Mouse (Mus musculus) erythroblast, adult 5-6 weeks (primary cell): Measurements from ENCODE around the gene Tmub2. TPM values are rescaled to one million over a fixed set of nuclear protein-coding genes. Genes with fewer than 3 reads are reported as not detected.

ENCODE experiments used
- ATAC-seq: replicated peaks from 2 replicates; pipeline ENCODE4 v1.8.0; 2016; ENCODE audit warnings: moderate number of reproducible peaks, mild to moderate bottlenecking, moderate TSS enrichment, inconsistent platforms; ENCODE audit not compliant: poor library complexity, low FRiP score, severe bottlenecking
- total RNA-seq, 2 experiments: library from RNA; stranded (forward) in 1 of 2; stranded (reverse) in 1 of 2; fragments of 150-400 nt in 1 of 2; fragments of 200-764, 138-1000 nt in 1 of 2; gene quantifications; 2 replicates each; pipeline versions ENCODE4 v1.2.3 to v1.2.4; 2015 to 2017; ENCODE audit warnings: low replicate concordance in 2 of 2

Tmub2 gene
- total RNA-seq, 2 experiments from 2014 or later: 15.9 to 28.0 TPM

DNA sequence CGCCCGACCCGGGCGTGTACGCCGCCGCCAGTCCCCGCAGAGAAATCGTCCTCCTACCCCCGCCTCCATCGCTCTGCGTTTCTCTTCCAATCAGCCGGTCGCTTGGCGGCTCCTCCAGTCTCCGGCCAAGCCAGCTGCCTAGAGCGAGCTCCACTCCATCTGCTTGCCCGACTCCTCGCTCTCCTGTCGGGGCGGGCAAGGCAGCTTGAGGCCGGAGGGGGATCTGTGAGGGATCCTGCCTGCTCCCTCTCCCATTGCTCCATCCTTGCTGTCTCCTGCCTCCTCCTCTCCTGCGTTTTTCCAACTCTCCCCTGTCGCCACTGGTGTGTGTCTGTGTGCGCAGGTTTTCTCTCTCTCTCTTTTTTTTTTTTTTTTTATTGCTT, 34.7 kb downstream of the Tmub2 start, which contains the start of gene Ubtf:
TSS of gene Ubtf (minus strand) at position 333 of the 383 bp plus-strand sequence.
- ATAC-seq: peak; percentile 67

GRCm38 (mm10) chr11:102319941-102320685, 35.4 kb downstream of the Tmub2 start:
- peak; percentile 55 for ATAC-seq

GRCm38 (mm10) chr11:102320686-102321005, 35.9 kb downstream of the Tmub2 start:
- ATAC-seq: no peak

GRCm38 (mm10) chr11:102321931-102322330, 37.2 kb downstream of the Tmub2 start:
- ATAC-seq: no peak

DNA sequence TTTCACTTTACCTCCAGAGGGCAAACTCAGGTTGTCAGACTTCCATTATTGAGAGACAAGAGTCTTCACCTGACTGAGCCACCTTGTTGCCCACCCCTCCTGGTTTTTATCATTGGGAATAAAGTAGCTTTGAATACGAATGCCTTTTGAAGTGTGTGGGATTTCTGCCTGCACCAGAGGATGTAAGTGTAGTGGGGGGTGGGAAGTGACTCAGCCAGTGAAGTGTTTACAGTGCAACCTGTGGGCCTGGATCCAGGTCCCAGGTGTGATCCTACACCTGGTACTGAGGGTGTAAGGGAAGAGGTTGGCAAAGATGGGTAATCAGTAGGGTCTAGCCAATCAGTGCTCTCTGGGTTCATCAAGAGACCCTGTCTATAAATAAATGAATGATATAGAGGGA, 38.8 kb downstream of the Tmub2 start:
- no peak for ATAC-seq

DNA sequence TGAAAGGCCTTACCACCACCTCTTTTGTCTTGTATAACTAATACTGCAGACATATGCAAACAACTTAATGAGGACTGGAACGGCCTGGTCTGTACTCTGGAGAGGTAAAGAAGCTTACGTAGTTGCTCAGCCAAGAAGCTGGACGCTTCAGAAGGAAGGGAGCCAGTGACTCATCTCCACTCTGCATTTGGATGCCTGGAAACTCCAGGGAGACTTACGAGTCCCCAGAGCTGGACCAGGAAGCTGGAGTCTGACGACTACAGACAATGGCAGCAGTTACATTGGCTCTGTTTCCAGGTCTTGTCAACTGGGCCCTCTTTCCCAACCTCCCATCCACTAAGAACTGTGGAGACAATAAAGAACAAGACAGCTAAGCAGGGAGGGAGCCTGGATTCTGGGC, 42.5 kb downstream of the Tmub2 start:
- ATAC-seq: no peak

DNA sequence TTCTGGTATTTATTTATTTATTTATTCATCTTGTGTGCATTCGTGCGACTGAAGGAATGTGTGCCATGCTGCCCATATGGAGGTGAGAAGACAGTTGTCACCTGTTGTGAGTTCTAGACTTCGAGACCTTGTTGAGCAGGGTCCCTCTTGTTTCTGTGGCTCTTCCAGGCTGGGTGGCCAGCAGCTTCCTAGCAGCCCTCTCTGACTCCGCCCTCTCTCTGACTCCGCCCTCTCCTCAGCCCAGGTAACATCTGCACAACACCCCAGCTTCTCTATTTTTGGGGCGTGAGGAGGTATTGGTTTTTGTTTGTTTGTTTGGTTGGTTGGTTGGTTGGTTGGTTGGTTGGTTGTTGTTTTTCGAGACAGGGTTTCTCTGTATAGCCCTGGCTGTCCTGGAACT, 43.1 kb downstream of the Tmub2 start:
- peak; percentile 74 for ATAC-seq

- no peak for ATAC-seq
Observed at GRCm38 (mm10) chr11:102329518-102329917, 44.8 kb downstream of the Tmub2 start.

GRCm38 (mm10) chr11:102330039-102330438, 45.3 kb downstream of the Tmub2 start:
- no peak for ATAC-seq

GRCm38 (mm10) chr11:102331806-102332205, 47.1 kb downstream of the Tmub2 start:
- no peak for ATAC-seq

- no peak for ATAC-seq
Observed at GRCm38 (mm10) chr11:102333061-102333460, 48.3 kb downstream of the Tmub2 start.

GRCm38 (mm10) chr11:102334010-102334409, 49.3 kb downstream of the Tmub2 start:
- ATAC-seq: no peak

DNA sequence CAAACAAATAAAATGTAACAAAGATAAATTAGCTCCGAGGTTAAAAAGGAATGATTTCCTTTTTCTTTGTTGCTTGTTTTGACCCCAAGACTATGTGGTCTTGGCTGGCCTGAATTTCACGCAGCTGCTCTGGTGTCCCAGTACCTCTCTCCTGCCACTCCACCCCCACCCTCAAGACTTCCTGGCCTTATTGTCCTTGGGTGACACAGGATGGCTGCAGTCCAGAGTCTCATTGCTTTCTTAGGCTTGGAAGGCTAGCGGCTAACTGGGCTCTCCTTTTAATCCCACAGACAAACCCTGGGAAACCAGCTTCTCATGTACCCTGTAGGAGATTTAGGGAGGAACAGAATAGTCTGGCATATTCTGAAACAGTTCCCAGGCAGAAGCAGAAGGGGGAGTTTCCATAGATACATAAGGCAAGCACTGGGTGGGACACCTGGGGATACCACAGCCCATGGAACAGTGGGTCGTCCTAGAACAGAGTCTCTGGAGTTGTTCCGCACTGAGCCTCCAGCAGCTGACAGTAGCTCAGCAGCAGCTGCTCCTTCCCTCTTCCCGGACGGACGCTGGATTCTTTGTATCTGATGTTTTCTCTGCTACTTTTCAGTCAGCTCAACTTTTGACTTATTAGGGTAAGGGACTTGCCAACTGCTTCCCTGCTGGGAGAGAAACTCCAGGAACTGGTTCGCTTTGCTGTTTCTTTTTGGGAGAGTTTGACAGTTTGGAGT, 50.4 kb downstream of the Tmub2 start:
- ATAC-seq: no peak

DNA sequence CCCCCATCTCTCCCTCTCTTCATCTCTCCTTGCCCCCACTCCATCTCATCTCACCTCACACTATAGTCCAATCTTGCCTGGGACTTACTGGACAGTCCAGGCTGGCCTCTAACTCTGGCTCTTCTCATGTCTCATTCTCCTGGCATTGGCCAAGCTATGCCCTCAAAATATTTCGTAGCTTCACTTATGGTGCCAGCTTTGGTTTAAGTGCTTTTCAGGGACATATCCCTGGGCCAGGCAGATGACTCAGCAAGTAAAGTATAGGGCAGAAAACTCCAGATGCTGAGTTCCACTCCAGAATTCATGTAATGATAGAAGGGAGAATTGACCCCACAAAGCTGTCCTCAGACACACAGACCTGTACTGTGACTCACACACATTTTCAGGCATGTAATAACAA, 51.5 kb downstream of the Tmub2 start:
- no peak for ATAC-seq

- ATAC-seq: no peak
Observed at GRCm38 (mm10) chr11:102337921-102338320, 53.2 kb downstream of the Tmub2 start.

GRCm38 (mm10) chr11:102338561-102338960, 53.8 kb downstream of the Tmub2 start:
- no peak for ATAC-seq

Other genes with a start within 250 kb of the Tmub2 start
- 2.1 and 7.1 TPM in 2 replicates for gene Cd300lg, start 243.4 kb upstream of the Tmub2 start, total RNA-seq (2015; ENCODE audit: low replicate concordance)
- gene Cd300lg, start 243.4 kb upstream of the Tmub2 start, total RNA-seq (2017; ENCODE audit: low replicate concordance): 0.42 and 0.77 TPM in 2 replicates
- 7.7 and 12.7 TPM in 2 replicates for gene Mpp2, start 196.4 kb upstream of the Tmub2 start, total RNA-seq (2015; ENCODE audit: low replicate concordance)
- 14.2 and 20.6 TPM in 2 replicates for gene Mpp2, start 196.4 kb upstream of the Tmub2 start, total RNA-seq (2017; ENCODE audit: low replicate concordance)
- not detected in 2 replicates for gene Ppy, start 183.6 kb upstream of the Tmub2 start, total RNA-seq (2015; ENCODE audit: low replicate concordance)
- gene Ppy, start 183.6 kb upstream of the Tmub2 start, total RNA-seq (2017; ENCODE audit: low replicate concordance): not detected in 2 replicates
- not detected in 2 replicates for gene Pyy, start 177.1 kb upstream of the Tmub2 start, total RNA-seq (2015; ENCODE audit: low replicate concordance)
- gene Pyy, start 177.1 kb upstream of the Tmub2 start, total RNA-seq (2017; ENCODE audit: low replicate concordance): not detected in 2 replicates
- not detected in 2 replicates for gene Nags, start 139.4 kb upstream of the Tmub2 start, total RNA-seq (2015; ENCODE audit: low replicate concordance)
- gene Nags, start 139.4 kb upstream of the Tmub2 start, total RNA-seq (2017; ENCODE audit: low replicate concordance): 0.43 and 1.5 TPM in 2 replicates
- gene Tmem101, start 128.5 kb upstream of the Tmub2 start, total RNA-seq (2015; ENCODE audit: low replicate concordance): 0.96 and 3.8 TPM in 2 replicates
- 3.1 and 4.0 TPM in 2 replicates for gene Tmem101, start 128.5 kb upstream of the Tmub2 start, total RNA-seq (2017; ENCODE audit: low replicate concordance)
- 48.3 and 48.8 TPM in 2 replicates for gene Lsm12, start 99.6 kb upstream of the Tmub2 start, total RNA-seq (2015; ENCODE audit: low replicate concordance)
- gene Lsm12, start 99.6 kb upstream of the Tmub2 start, total RNA-seq (2017; ENCODE audit: low replicate concordance): 22.7 and 28.8 TPM in 2 replicates
- 16.3 and 21.7 TPM in 2 replicates for gene G6pc3, start 95.3 kb upstream of the Tmub2 start, total RNA-seq (2015; ENCODE audit: low replicate concordance)
- gene G6pc3, start 95.3 kb upstream of the Tmub2 start, total RNA-seq (2017; ENCODE audit: low replicate concordance): 4.7 and 9.8 TPM in 2 replicates
- gene Hdac5, start 54.8 kb upstream of the Tmub2 start, total RNA-seq (2015; ENCODE audit: low replicate concordance): 3.7 and 10.2 TPM in 2 replicates
- gene Hdac5, start 54.8 kb upstream of the Tmub2 start, total RNA-seq (2017; ENCODE audit: low replicate concordance): 13.3 and 17.3 TPM in 2 replicates
- gene BC030867, start 36.0 kb upstream of the Tmub2 start, total RNA-seq (2015; ENCODE audit: low replicate concordance): 3.8 and 5.0 TPM in 2 replicates
- 4.1 and 7.2 TPM in 2 replicates for gene BC030867, start 36.0 kb upstream of the Tmub2 start, total RNA-seq (2017; ENCODE audit: low replicate concordance)
- gene Asb16, start 16.2 kb upstream of the Tmub2 start, total RNA-seq (2015; ENCODE audit: low replicate concordance): not detected in 2 replicates
- not detected in 2 replicates for gene Asb16, start 16.2 kb upstream of the Tmub2 start, total RNA-seq (2017; ENCODE audit: low replicate concordance)
- gene Atxn7l3, start 11.7 kb downstream of the Tmub2 start, total RNA-seq (2015; ENCODE audit: low replicate concordance): 6.3 and 10.4 TPM in 2 replicates
- gene Atxn7l3, start 11.7 kb downstream of the Tmub2 start, total RNA-seq (2017; ENCODE audit: low replicate concordance): 5.7 and 9.3 TPM in 2 replicates
- gene Ubtf, start 34.8 kb downstream of the Tmub2 start, total RNA-seq (2015; ENCODE audit: low replicate concordance): 19.0 and 22.8 TPM in 2 replicates
- 119 and 258 TPM in 2 replicates for gene Ubtf, start 34.8 kb downstream of the Tmub2 start, total RNA-seq (2017; ENCODE audit: low replicate concordance)
- 4,977 and 5,433 TPM in 2 replicates for gene Slc4a1, start 81.3 kb downstream of the Tmub2 start, total RNA-seq (2015; ENCODE audit: low replicate concordance)
- 6,454 and 7,565 TPM in 2 replicates for gene Slc4a1, start 81.3 kb downstream of the Tmub2 start, total RNA-seq (2017; ENCODE audit: low replicate concordance)
- 3.1 TPM in 1 of 2 replicates, not detected in the other for gene Rundc3a, start 108.5 kb downstream of the Tmub2 start, total RNA-seq (2015; ENCODE audit: low replicate concordance)
- 2.7 and 7.5 TPM in 2 replicates for gene Rundc3a, start 108.5 kb downstream of the Tmub2 start, total RNA-seq (2017; ENCODE audit: low replicate concordance)
- 461 and 462 TPM in 2 replicates for gene Slc25a39, start 123.0 kb downstream of the Tmub2 start, total RNA-seq (2015; ENCODE audit: low replicate concordance)
- gene Slc25a39, start 123.0 kb downstream of the Tmub2 start, total RNA-seq (2017; ENCODE audit: low replicate concordance): 236 and 290 TPM in 2 replicates
- gene Grn, start 145.4 kb downstream of the Tmub2 start, total RNA-seq (2015; ENCODE audit: low replicate concordance): 85.7 and 90.1 TPM in 2 replicates
- 26.3 and 56.1 TPM in 2 replicates for gene Grn, start 145.4 kb downstream of the Tmub2 start, total RNA-seq (2017; ENCODE audit: low replicate concordance)
- gene Fam171a2, start 162.8 kb downstream of the Tmub2 start, total RNA-seq (2015; ENCODE audit: low replicate concordance): not detected in 2 replicates
- not detected in 2 replicates for gene Fam171a2, start 162.8 kb downstream of the Tmub2 start, total RNA-seq (2017; ENCODE audit: low replicate concordance)
- gene Itga2b, start 185.2 kb downstream of the Tmub2 start, total RNA-seq (2015; ENCODE audit: low replicate concordance): 23.6 and 57.1 TPM in 2 replicates
- 73.1 and 99.5 TPM in 2 replicates for gene Itga2b, start 185.2 kb downstream of the Tmub2 start, total RNA-seq (2017; ENCODE audit: low replicate concordance)